Mouse (Mus musculus): Measurements from ENCODE around the gene Cdhr3.

GRCm38 (mm10) chr12:33109531-33109930 is 16.9 kb upstream of the Cdhr3 start:
- TF ChIP-seq CTCF (IDR thresholded peaks at IDR 0.05; ENCODE audit: low read depth, low read length): peak; percentile 44; the same call in 1 of the 2 replicates
- no peak for TF ChIP-seq POLR2A (IDR thresholded peaks at IDR 0.05; ENCODE audit: borderline replicate concordance, low read depth, low read length)
